Mouse (Mus musculus) heart, adult 2 months (tissue): ENCODE results near the gene Chst10. TPM values are rescaled to one million over a fixed set of nuclear protein-coding genes. Genes with fewer than 3 reads are reported as not detected.

Experiments used
- DNase-seq, 2 experiments: peaks; one replicate each; pipeline ENCODE4 v3.0.0; 2021
- H3K27ac ChIP-seq: fragments of 200-600 bp; 2 replicates; pipeline ENCODE4 v1.8.1; 2022
- H3K27me3 ChIP-seq: fragments of 200-500 bp; 2 replicates; pipeline ENCODE4 v1.6.1; 2012; ENCODE audit warnings: mild to moderate bottlenecking, low read length, inconsistent platforms, mixed read lengths; ENCODE audit not compliant: control insufficient read depth, insufficient read depth
- H3K36me3 ChIP-seq: fragments of 200-500 bp; 2 replicates; pipeline ENCODE4 v1.6.1; 2012; ENCODE audit warnings: low read length, inconsistent platforms; ENCODE audit not compliant: control insufficient read depth, insufficient read depth
- H3K4me1 ChIP-seq: fragments of 200-500 bp; 2 replicates; pipeline ENCODE4 v1.6.1; 2011; ENCODE audit warnings: low read length; ENCODE audit not compliant: control insufficient read depth, insufficient read depth
- H3K4me3 ChIP-seq: fragments of 200-600 bp; 2 replicates; pipeline ENCODE4 v1.8.1; 2022
- H3K79me2 ChIP-seq: fragments of 200-500 bp; replicated peaks from 2 replicates; pipeline ENCODE4 v1.6.1; 2012; ENCODE audit warnings: mild to moderate bottlenecking, inconsistent platforms, low read length, moderate library complexity, mixed read lengths; ENCODE audit not compliant: control insufficient read depth, insufficient read depth
- H3K9ac ChIP-seq: fragments of 200-500 bp; 2 replicates; pipeline ENCODE4 v1.6.1; 2012; ENCODE audit warnings: low read depth, mild to moderate bottlenecking, control low read depth, inconsistent platforms, low read length, mixed read lengths
- CTCF ChIP-seq: fragments of 200-600 bp; IDR thresholded peaks from 2 replicates; pipeline ENCODE4 v1.8.1; 2022; ENCODE audit warnings: antibody characterized with exemption, mild to moderate bottlenecking, moderate library complexity
- EP300 ChIP-seq: fragments of 200-500 bp; IDR thresholded peaks from 2 replicates; pipeline ENCODE4 v1.6.1; 2011; ENCODE audit warnings: low read depth, low read length, control low read depth; ENCODE audit not compliant: insufficient read depth
- POLR2A ChIP-seq: fragments of 200-500 bp; IDR thresholded peaks from 2 replicates; pipeline ENCODE4 v1.6.1; 2011; ENCODE audit warnings: mild to moderate bottlenecking, low read depth, low read length, control low read depth; ENCODE audit not compliant: insufficient read depth
- WGBS: fragments of 180-500 bp; shearing (Covaris S2); methylation state at CpG from one replicate; pipeline ENCODE4 v1.1.7; 2018; 5-methylcytosine and 5-hydroxymethylcytosine counted together
- intact Hi-C: fragments of 180-260 bp; cut with DNase I; formaldehyde crosslinking; loops from one replicate; pipeline ENCODE4 v1.15.1; 2025
- long read RNA-seq: library from polyadenylated mRNA; stranded (forward); transcript quantifications from one replicate; pipeline ENCODE4 v2.0.0, GENCODE M21; 2021
- polyA plus RNA-seq: library from polyadenylated mRNA; depleted of rRNA; stranded (reverse); fragments of >200 nt; gene quantifications from 2 replicates; pipeline ENCODE4 v1.2.3, GENCODE M21; 2012; rRNA removed
- total RNA-seq, 2 experiments: library from RNA; stranded (reverse); gene quantifications; 2 replicates each; pipeline ENCODE4 v1.2.3; 2021

Gene Chst10
- under 1 TPM; 0.16 to 0.34 TPM for total RNA-seq
- 0.26 and 0.27 TPM in 2 replicates for polyA plus RNA-seq
- long read RNA-seq, partial matches to known transcripts, result 0 of 1 reads
- long read RNA-seq, other reads (novel, unspliced or antisense), result 0 of 1 reads

GRCm38 (mm10) chr1:38897431-38898248 is at the start of gene Chst10:
Chst10 (minus strand) TSS chr1:38898161.
- Histone ChIP-seq H3K27me3 (peaks cover 2% of the 10 kb centered on the region; the same call in 1 of the 2 replicates), H3K4me3 (peak within 1 kb of the TSS; percentile 43), H3K79me2 (no peaks in the 10 kb centered on the region), H3K36me3 (no peaks in the 10 kb centered on the region), H3K4me1 (no peaks in the 10 kb centered on the region), H3K27ac (no peak within 1 kb of the TSS), H3K9ac (peak within 1 kb of the TSS; percentile 61)
- peak; percentile 67 to 77 for DNase-seq
- 2% methylated on average over 65 of the region's 67 CpGs for WGBS
- intact Hi-C loops, result no loop called here
- TF ChIP-seq EP300, result no peak
- no peak for TF ChIP-seq CTCF
- no peak for TF ChIP-seq POLR2A

DNA sequence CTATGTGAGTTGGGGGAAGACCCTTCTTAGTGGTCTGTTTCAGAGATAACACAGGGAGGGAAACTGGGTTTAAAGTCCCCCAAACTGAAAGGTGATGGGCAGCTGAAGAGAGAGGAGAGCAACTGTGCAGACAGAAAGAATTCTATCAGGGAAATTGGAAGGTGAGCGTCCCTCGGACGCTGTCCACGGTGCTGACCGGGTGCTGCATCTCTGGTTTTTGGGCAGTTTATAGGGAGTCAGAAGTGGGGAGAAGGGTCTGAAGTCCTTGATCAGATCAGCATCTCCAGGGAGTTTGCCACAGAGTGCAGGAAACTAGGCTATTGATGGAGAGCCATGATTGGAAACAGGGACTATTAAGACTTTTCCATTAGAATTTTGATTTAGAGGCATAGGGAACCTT is 41.6 kb upstream of the Chst10 start:
- no peaks in the 10 kb centered on the region for H3K27me3 ChIP-seq
- intact Hi-C loops, result no loop called here
- no peaks in the 10 kb centered on the region for H3K36me3 ChIP-seq
- no peak overlapping the region for H3K4me3 ChIP-seq
- no peak for DNase-seq
- H3K27ac ChIP-seq, result no peak overlapping the region
- 2% methylated on average over 5 of the region's 5 CpGs for WGBS
- no peaks in the 10 kb centered on the region for H3K4me1 ChIP-seq
- no peaks in the 10 kb centered on the region for H3K79me2 ChIP-seq
- H3K9ac ChIP-seq, result no peak overlapping the region
- TF ChIP-seq POLR2A (no peak), EP300 (no peak), CTCF (no peak)

DNA sequence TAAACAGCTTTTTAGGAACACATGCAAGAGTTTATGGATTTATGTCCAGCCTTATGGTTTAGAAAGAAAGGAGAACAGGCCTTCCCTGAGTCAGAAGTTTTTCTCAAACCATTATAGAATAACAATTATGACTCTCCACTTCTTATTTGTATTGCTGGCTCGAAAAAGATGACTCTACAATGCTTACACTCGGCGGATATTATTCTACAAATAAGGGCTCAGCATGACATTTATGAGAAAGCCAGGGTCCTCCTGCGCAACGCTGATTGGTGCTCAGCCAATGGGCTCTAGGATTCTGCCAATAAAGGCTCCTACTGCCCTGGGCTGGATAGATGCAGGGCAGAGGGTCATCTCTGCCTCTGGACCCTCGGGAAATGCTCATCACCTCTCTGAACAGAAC is 40.9 kb upstream of the Chst10 start, which contains the start of gene Nms:
Nms (plus strand) TSS at position 301 of the 400 bp plus-strand sequence.
- no peak within 1 kb of the TSS for H3K9ac ChIP-seq
- H3K27ac ChIP-seq, result no peak within 1 kb of the TSS
- no peaks in the 10 kb centered on the region for H3K27me3 ChIP-seq
- DNase-seq, result no peak
- 69% methylated on average over 6 of the region's 6 CpGs for WGBS
- H3K36me3 ChIP-seq, result no peaks in the 10 kb centered on the region
- H3K79me2 ChIP-seq, result no peaks in the 10 kb centered on the region
- TF ChIP-seq EP300 (no peak), CTCF (no peak), POLR2A (no peak)
- intact Hi-C loops, result no loop called here
- no peak within 1 kb of the TSS for H3K4me3 ChIP-seq
- no peaks in the 10 kb centered on the region for H3K4me1 ChIP-seq

- Histone ChIP-seq H3K79me2 (no peaks in the 10 kb centered on the region), H3K4me1 (no peaks in the 10 kb centered on the region), H3K27me3 (no peaks in the 10 kb centered on the region), H3K27ac (no peak overlapping the region), H3K4me3 (no peak overlapping the region), H3K9ac (no peak overlapping the region), H3K36me3 (no peaks in the 10 kb centered on the region)
- WGBS, result 22% methylated on average over 6 of the region's 6 CpGs
- intact Hi-C loops, result no loop called here
- TF ChIP-seq EP300 (no peak), CTCF (peak; percentile 59)
- no peak for DNase-seq
Observed at GRCm38 (mm10) chr1:38936780-38937179, 38.8 kb upstream of the Chst10 start.

DNA sequence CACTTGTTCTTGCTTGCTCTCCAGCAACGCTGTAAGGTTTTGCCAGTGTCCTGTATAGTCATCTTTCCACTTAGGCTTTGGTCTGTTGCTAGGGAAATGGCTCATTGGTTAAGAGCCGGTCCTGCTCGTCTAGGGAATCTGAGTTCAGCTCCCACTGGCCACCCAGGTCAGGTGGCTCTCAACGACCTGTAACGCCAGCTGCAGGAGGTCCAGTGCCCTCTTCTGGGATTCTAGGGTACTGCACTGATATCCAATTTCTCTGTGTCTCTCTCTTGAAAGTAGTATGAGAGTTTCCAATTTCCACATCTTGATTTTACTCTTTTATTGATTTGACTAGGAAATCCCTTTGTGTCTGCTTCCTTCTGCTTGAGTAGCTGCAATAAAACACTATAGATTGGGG is 36.7 kb upstream of the Chst10 start:
- Histone ChIP-seq H3K27ac (no peak overlapping the region), H3K4me3 (no peak overlapping the region), H3K9ac (no peak overlapping the region), H3K4me1 (no peaks in the 10 kb centered on the region), H3K27me3 (no peaks in the 10 kb centered on the region), H3K36me3 (no peaks in the 10 kb centered on the region), H3K79me2 (no peaks in the 10 kb centered on the region)
- 43% methylated on average over 5 of the region's 5 CpGs for WGBS
- intact Hi-C loops, result no loop called here
- no peak for DNase-seq
- TF ChIP-seq CTCF (peak; percentile 49), EP300 (no peak)

- Histone ChIP-seq H3K36me3 (no peaks in the 10 kb centered on the region), H3K4me3 (no peak overlapping the region), H3K27me3 (no peaks in the 10 kb centered on the region), H3K4me1 (no peaks in the 10 kb centered on the region), H3K27ac (no peak overlapping the region), H3K79me2 (no peaks in the 10 kb centered on the region), H3K9ac (no peak overlapping the region)
- DNase-seq, result no peak
- intact Hi-C loops, result no loop called here
- TF ChIP-seq POLR2A (no peak), EP300 (no peak), CTCF (no peak)
- 56% methylated on average over 8 of the region's 8 CpGs for WGBS
Observed at GRCm38 (mm10) chr1:38930767-38931166, 32.8 kb upstream of the Chst10 start.
